In genomic region chr13:99729145-99729544, GRCm38 (mm10) we compare ENCODE assay signal across 12 mouse cellular contexts.
A peak's percentile ranks its signal among the peaks of the same experiment; 100 is the strongest.
DNase-seq lines count a peak whose midpoint lies in the region; ATAC-seq and TF ChIP-seq lines count a peak whose summit lies in the region.
"Had no signal": no experiment of that assay in that cellular context is flagged by ENCODE, and none has a peak within 500 bp of the region (broad histone marks: within the 10 kb centered on the region; RNA-seq: fewer than 3 reads in every experiment).

No protein-coding gene starts in this region.

- peak overlapping the region; percentile 25; the same call in 1 of the 2 replicates for H3K27ac ChIP-seq in intestine, embryonic 14.5 days (ENCODE audit: low read depth)
- H3K27ac ChIP-seq in intestine, embryonic 16.5 days (ENCODE audit: low read length), result no peak overlapping the region
- no peak overlapping the region for H3K27ac ChIP-seq in kidney, postnatal 0 days
- no peak overlapping the region for H3K27ac ChIP-seq in neural tube, embryonic 14.5 days (ENCODE audit: low read depth, low read length)
- H3K27ac ChIP-seq: macrophage had no signal

- DNase-seq in intestine, embryonic 14.5 days (ENCODE audit: low spot score), result no peak
- peak; percentile 43 for DNase-seq in kidney, adult 11 months
- peak; percentile 86 for DNase-seq in kidney, postnatal 0 days (ENCODE audit: low spot score)
- DNase-seq in layer of hippocampus, adult 9-11 months, result no peak
- no peak for DNase-seq in layer of hippocampus, postnatal 25 days (ENCODE audit: extremely low spot score in 1 of 2, low spot score in 1 of 2)
- DNase-seq: heart, postnatal 36 days; thymus, postnatal 36 days had no signal

- no peak overlapping the region for H3K4me2 ChIP-seq in intestine, embryonic 14.5 days (ENCODE audit: low read length)
- no peak overlapping the region for H3K4me2 ChIP-seq in intestine, embryonic 16.5 days (ENCODE audit: low read depth, low read length)
- no peak overlapping the region for H3K4me2 ChIP-seq in kidney, postnatal 0 days (ENCODE audit: low read length)
- H3K4me2 ChIP-seq in neural tube, embryonic 14.5 days (ENCODE audit: low read depth, low read length), result no peak overlapping the region

- ATAC-seq in intestine, embryonic 14.5 days (replicated peaks; ENCODE audit: low FRiP score, low TSS enrichment, low read depth), result peak; percentile 32; the same call in 1 of the 2 replicates
- ATAC-seq in intestine, embryonic 16.5 days, result no peak
- ATAC-seq in kidney, postnatal 0 days (replicated peaks; ENCODE audit: low FRiP score, low read depth), result peak; percentile 65
- ATAC-seq in neural tube, embryonic 14.5 days (ENCODE audit: low read depth), result peak; percentile 34; the same call in 1 of the 2 replicates
- ATAC-seq: midbrain, embryonic 16.5 days; Patski had no signal

- H3K36me3 ChIP-seq in intestine, embryonic 14.5 days (ENCODE audit: control insufficient read depth, insufficient read depth, low read length), result no peaks in the 10 kb centered on the region
- no peaks in the 10 kb centered on the region for H3K36me3 ChIP-seq in intestine, embryonic 16.5 days (ENCODE audit: control insufficient read depth, insufficient read depth, low read length)
- no peaks in the 10 kb centered on the region for H3K36me3 ChIP-seq in kidney, postnatal 0 days (ENCODE audit: insufficient read depth, low read length)
- no peaks in the 10 kb centered on the region for H3K36me3 ChIP-seq in neural tube, embryonic 14.5 days (ENCODE audit: control insufficient read depth, insufficient read depth, low read length)

- H3K27me3 ChIP-seq in intestine, embryonic 14.5 days (replicated peaks; ENCODE audit: control insufficient read depth, insufficient read depth, low read length), result no peaks in the 10 kb centered on the region
- H3K27me3 ChIP-seq in intestine, embryonic 16.5 days (replicated peaks; ENCODE audit: control insufficient read depth, insufficient read depth, low read length), result no peaks in the 10 kb centered on the region; the same call in 1 of the 2 replicates
- H3K27me3 ChIP-seq in kidney, postnatal 0 days (ENCODE audit: insufficient read depth, low read length), result no peaks in the 10 kb centered on the region
- H3K27me3 ChIP-seq in neural tube, embryonic 14.5 days (ENCODE audit: control insufficient read depth, insufficient read depth, low read length), result no peaks in the 10 kb centered on the region

- H3K4me1 ChIP-seq in intestine, embryonic 14.5 days (replicated peaks; ENCODE audit: control insufficient read depth, insufficient read depth, low read length), result peaks cover 8% of the 10 kb centered on the region
- no peaks in the 10 kb centered on the region for H3K4me1 ChIP-seq in intestine, embryonic 16.5 days (ENCODE audit: control insufficient read depth, insufficient read depth, low read length)
- H3K4me1 ChIP-seq in kidney, postnatal 0 days (replicated peaks; ENCODE audit: insufficient read depth, low read length), result 0 out of 2 replicates have a peak, but pooled peaks cover 7% of the 10 kb centered on the region
- H3K4me1 ChIP-seq in neural tube, embryonic 14.5 days (ENCODE audit: control insufficient read depth, insufficient read depth, low read length), result peaks cover 6% of the 10 kb centered on the region; the same call in 1 of the 2 replicates

- no peak overlapping the region for H3K9ac ChIP-seq in intestine, embryonic 14.5 days (ENCODE audit: low read length)
- H3K9ac ChIP-seq in intestine, embryonic 16.5 days (ENCODE audit: low read depth, low read length), result no peak overlapping the region
- no peak overlapping the region for H3K9ac ChIP-seq in kidney, postnatal 0 days (ENCODE audit: low read depth, low read length)
- H3K9ac ChIP-seq in neural tube, embryonic 14.5 days (replicated peaks; ENCODE audit: low read depth, low read length), result no peak overlapping the region

- H3K9me3 ChIP-seq in intestine, embryonic 14.5 days (ENCODE audit: control insufficient read depth, low read length), result no peaks in the 10 kb centered on the region
- no peaks in the 10 kb centered on the region for H3K9me3 ChIP-seq in intestine, embryonic 16.5 days (ENCODE audit: control insufficient read depth, low read length)
- no peaks in the 10 kb centered on the region for H3K9me3 ChIP-seq in kidney, postnatal 0 days (replicated peaks; ENCODE audit: low read length)
- no peaks in the 10 kb centered on the region for H3K9me3 ChIP-seq in neural tube, embryonic 14.5 days (ENCODE audit: control insufficient read depth, low read length)

- TF ChIP-seq CTCF in kidney, postnatal 0 days (IDR thresholded peaks at IDR 0.05; ENCODE audit: low read depth), result no peak

- WGBS in intestine, embryonic 14.5 days, result 21% methylated on average over 5 of the region's 5 CpGs
- 34% methylated on average over 5 of the region's 5 CpGs for WGBS in intestine, embryonic 16.5 days
- WGBS in kidney, postnatal 0 days, result 7% methylated on average over 5 of the region's 5 CpGs
- 12% methylated on average over 5 of the region's 5 CpGs for WGBS in neural tube, embryonic 14.5 days

- H3K4me3 ChIP-seq in intestine, embryonic 14.5 days (ENCODE audit: low read depth, low read length), result no peak overlapping the region
- no peak overlapping the region for H3K4me3 ChIP-seq in intestine, embryonic 16.5 days (ENCODE audit: low read length)
- no peak overlapping the region for H3K4me3 ChIP-seq in kidney, postnatal 0 days (replicated peaks; ENCODE audit: low read depth, low read length)
- no peak overlapping the region for H3K4me3 ChIP-seq in neural tube, embryonic 14.5 days (ENCODE audit: low read depth, low read length)

Comparison
In these comparisons a context has a peak if more than half of its experiments do, and no peak if none do; other contexts are left out.
1. DNase-seq: peak in kidney, adult 11 months (single experiment) and kidney, postnatal 0 days (single experiment); none in intestine, embryonic 14.5 days (single experiment), layer of hippocampus, adult 9-11 months (single experiment) and layer of hippocampus, postnatal 25 days (0 of 2).